16 mouse cellular contexts compared by ENCODE assay signal in genomic region chr2:30051992-30052761, GRCm38 (mm10). TPM values are rescaled to one million over a fixed set of nuclear protein-coding genes. Genes with fewer than 3 reads are reported as not detected.
A peak's percentile ranks its signal among the peaks of the same experiment; 100 is the strongest.
DNase-seq lines count a peak whose midpoint lies in the region; ATAC-seq and TF ChIP-seq lines count a peak whose summit lies in the region.
"Had no signal": no experiment of that assay in that cellular context is flagged by ENCODE, and none has a peak within 500 bp of the region (broad histone marks: within the 10 kb centered on the region; RNA-seq: fewer than 3 reads in every experiment).

No protein-coding gene starts in this region.

- H3K9ac ChIP-seq in intestine, postnatal 0 days (ENCODE audit: low read depth, low read length) = no peak overlapping the region
- H3K9ac ChIP-seq in intestine, embryonic 16.5 days (ENCODE audit: low read depth, low read length) = no peak overlapping the region
- H3K9ac ChIP-seq in CH12.LX (ENCODE audit: insufficient read depth, low read depth) = no peak overlapping the region
- no peak overlapping the region for H3K9ac ChIP-seq in kidney, embryonic 16.5 days (replicated peaks; ENCODE audit: low read length)
- H3K9ac ChIP-seq: hindbrain, embryonic 12.5 days had no signal

- peak; percentile 66 for TF ChIP-seq CTCF in intestine, postnatal 0 days (IDR thresholded peaks at IDR 0.05; ENCODE audit: low read depth)
- TF ChIP-seq CTCF in CH12.LX (conservative IDR thresholded peaks at IDR 0.05 in 1 of 2, IDR thresholded peaks at IDR 0.05 in 1 of 2; ENCODE audit: low read depth in 2 of 2, low read length in 2 of 2) = peak; percentile 64 to 83

- ATAC-seq in intestine, postnatal 0 days = no peak
- no peak for ATAC-seq in intestine, embryonic 16.5 days
- ATAC-seq in kidney, embryonic 16.5 days (ENCODE audit: low FRiP score, low TSS enrichment) = no peak
- ATAC-seq: midbrain, embryonic 16.5 days had no signal

- TF ChIP-seq EP300 in CH12.LX (IDR thresholded peaks at IDR 0.05; ENCODE audit: low read length) = no peak

- in situ Hi-C loops in CH12.LX (cut with MboI; ENCODE audit: low pct_ligation_motif_present, low pct_unique_long_range_greater_than_20kb, low sequenced_read_pairs) = no loop called here

- no peaks in the 10 kb centered on the region for H3K9me3 ChIP-seq in intestine, postnatal 0 days (ENCODE audit: control insufficient read depth)
- H3K9me3 ChIP-seq in intestine, embryonic 16.5 days (ENCODE audit: control insufficient read depth, low read length) = no peaks in the 10 kb centered on the region
- no peaks in the 10 kb centered on the region for H3K9me3 ChIP-seq in CH12.LX (replicated peaks; ENCODE audit: low read length)
- H3K9me3 ChIP-seq in kidney, embryonic 16.5 days (ENCODE audit: low read length) = no peaks in the 10 kb centered on the region
- H3K9me3 ChIP-seq: hindbrain, embryonic 12.5 days had no signal

- H3K27me3 ChIP-seq in intestine, postnatal 0 days (replicated peaks; ENCODE audit: control insufficient read depth, insufficient read depth, low read length) = no peaks in the 10 kb centered on the region
- H3K27me3 ChIP-seq in intestine, embryonic 16.5 days (replicated peaks; ENCODE audit: control insufficient read depth, insufficient read depth, low read length) = no peaks in the 10 kb centered on the region; the same call in 1 of the 2 replicates
- no peaks in the 10 kb centered on the region for H3K27me3 ChIP-seq in CH12.LX (replicated peaks)
- no peaks in the 10 kb centered on the region for H3K27me3 ChIP-seq in kidney, embryonic 16.5 days (ENCODE audit: insufficient read depth, low read length)

- H3K4me1 ChIP-seq in intestine, postnatal 0 days (replicated peaks; ENCODE audit: control insufficient read depth, insufficient read depth, low read length) = no peaks in the 10 kb centered on the region
- H3K4me1 ChIP-seq in intestine, embryonic 16.5 days (ENCODE audit: control insufficient read depth, insufficient read depth, low read length) = no peaks in the 10 kb centered on the region; the same call in 1 of the 2 replicates
- peaks cover 7 to 23% of the 10 kb centered on the region in 2 experiments for H3K4me1 ChIP-seq in CH12.LX (ENCODE audit: control insufficient read depth in 1 of 2, insufficient read depth in 2 of 2)
- H3K4me1 ChIP-seq in kidney, embryonic 16.5 days (ENCODE audit: insufficient read depth, low read length) = 0 out of 2 replicates have a peak, but pooled peaks cover 5% of the 10 kb centered on the region

- dilution Hi-C loops in CH12.LX (cut with MboI; ENCODE audit: extremely low pct_ligation_motif_present, extremely low pct_unique_long_range_greater_than_20kb, low sequenced_read_pairs) = no loop called here

- H3K79me2 ChIP-seq in CH12.LX (replicated peaks; ENCODE audit: control insufficient read depth, extremely low read depth, insufficient read depth, poor library complexity, severe bottlenecking) = no peaks in the 10 kb centered on the region

- H3K4me3 ChIP-seq in intestine, postnatal 0 days (ENCODE audit: low read depth, low read length) = no peak overlapping the region
- no peak overlapping the region for H3K4me3 ChIP-seq in intestine, embryonic 16.5 days (ENCODE audit: low read length)
- H3K4me3 ChIP-seq in CH12.LX (replicated peaks in 1 of 3; ENCODE audit: low read depth in 2 of 3, low read length in 2 of 3, poor library complexity in 1 of 3) = no peak overlapping the region
- H3K4me3 ChIP-seq in kidney, embryonic 16.5 days (ENCODE audit: low read length) = no peak overlapping the region
- H3K4me3 ChIP-seq: hindbrain, embryonic 12.5 days had no signal

- 39% methylated on average over 6 of the region's 6 CpGs for WGBS in intestine, postnatal 0 days
- 44% methylated on average over 6 of the region's 6 CpGs for WGBS in intestine, embryonic 16.5 days
- 37% methylated on average over 6 of the region's 6 CpGs for WGBS in kidney, embryonic 16.5 days

- H3K4me2 ChIP-seq in intestine, postnatal 0 days (replicated peaks; ENCODE audit: low read depth) = no peak overlapping the region
- no peak overlapping the region for H3K4me2 ChIP-seq in intestine, embryonic 16.5 days (ENCODE audit: low read depth, low read length)
- H3K4me2 ChIP-seq in CH12.LX (ENCODE audit: insufficient read depth, low read depth, poor library complexity, severe bottlenecking) = no peak overlapping the region
- no peak overlapping the region for H3K4me2 ChIP-seq in kidney, embryonic 16.5 days (replicated peaks; ENCODE audit: low read depth, low read length)
- H3K4me2 ChIP-seq: hindbrain, embryonic 12.5 days had no signal

- TF ChIP-seq POLR2A in CH12.LX (IDR thresholded peaks at IDR 0.05; ENCODE audit: low read depth, low read length) = no peak

- no peaks in the 10 kb centered on the region for H3K36me3 ChIP-seq in intestine, postnatal 0 days (ENCODE audit: control insufficient read depth, insufficient read depth)
- H3K36me3 ChIP-seq in intestine, embryonic 16.5 days (ENCODE audit: control insufficient read depth, insufficient read depth, low read length) = no peaks in the 10 kb centered on the region
- H3K36me3 ChIP-seq in CH12.LX (replicated peaks in 1 of 2; ENCODE audit: control insufficient read depth in 1 of 2, insufficient read depth in 1 of 2, low read length in 1 of 2) = peaks cover 0 to 3% of the 10 kb centered on the region in 2 experiments
- no peaks in the 10 kb centered on the region for H3K36me3 ChIP-seq in kidney, embryonic 16.5 days (ENCODE audit: insufficient read depth, low read length)
- H3K36me3 ChIP-seq: hindbrain, embryonic 12.5 days had no signal

- H3K27ac ChIP-seq in intestine, postnatal 0 days (ENCODE audit: low read depth, low read length) = no peak overlapping the region
- no peak overlapping the region for H3K27ac ChIP-seq in intestine, embryonic 16.5 days (ENCODE audit: low read length)
- no peak overlapping the region for H3K27ac ChIP-seq in CH12.LX (ENCODE audit: insufficient read depth, low read depth)
- no peak overlapping the region for H3K27ac ChIP-seq in kidney, embryonic 16.5 days (ENCODE audit: low read length)
- H3K27ac ChIP-seq: hindbrain, embryonic 12.5 days had no signal

- no peak; the same call in none of the 2 replicates for TF ChIP-seq RAD21 in CH12.LX (IDR thresholded peaks at IDR 0.05; ENCODE audit: low read depth, low read length)

- peak; percentile 56 for DNase-seq in 3134 (ENCODE audit: extremely low read depth, insufficient read length, low spot score)
- DNase-seq in CH12.LX (ENCODE audit: extremely low read depth) = no peak
- DNase-seq in induced T-regulatory cell, adult 2 months (ENCODE audit: low read depth) = peak; percentile 66
- DNase-seq in frontal cortex, postnatal 25 days (ENCODE audit: low spot score in 2 of 2) = no peak
- DNase-seq in kidney, adult 9 months = no peak
- DNase-seq: adrenal gland, postnatal 14 days; cerebellum, adult 18-20 months; kidney, postnatal 25 days; lung, adult 2 months; spleen, adult 18-20 months; thymus, adult 2 months had no signal

TF ChIP-seq in CH12.LX, 34 proteins besides CTCF, POLR2A, EP300 and RAD21 (continues in another document):
- TF ChIP-seq SMC3 (IDR thresholded peaks at IDR 0.05; ENCODE audit: low read depth, low read length) = no peak
- no peak for TF ChIP-seq NELFE (IDR thresholded peaks at IDR 0.05; ENCODE audit: low read depth, low read length)
- no peak for TF ChIP-seq RCOR1 (conservative IDR thresholded peaks at IDR 0.05; ENCODE audit: low read depth, low read length)
- no peak for TF ChIP-seq TBP (conservative IDR thresholded peaks at IDR 0.05; ENCODE audit: low read depth, low read length)
- no peak for TF ChIP-seq ZMIZ1 (IDR thresholded peaks at IDR 0.05; ENCODE audit: low read depth, low read length)
- no peak for TF ChIP-seq BHLHE40 (IDR thresholded peaks at IDR 0.05; ENCODE audit: low read depth, low read length)
- TF ChIP-seq MXI1 (IDR thresholded peaks at IDR 0.05; ENCODE audit: low read depth, low read length) = no peak
- no peak for TF ChIP-seq GABPA (IDR thresholded peaks at IDR 0.05; ENCODE audit: insufficient replicate concordance, low read depth, low read length)
- TF ChIP-seq CHD2 (IDR thresholded peaks at IDR 0.05; ENCODE audit: low read length) = no peak
- no peak for TF ChIP-seq PAX5 (IDR thresholded peaks at IDR 0.05; ENCODE audit: low read length)
- no peak for TF ChIP-seq NRF1 (IDR thresholded peaks at IDR 0.05; ENCODE audit: low read depth, low read length)
- TF ChIP-seq MAZ (IDR thresholded peaks at IDR 0.05; ENCODE audit: low read depth, low read length) = no peak

RNA-seq across cellular contexts. Expression of gene Wdr34, which starts 3.5 kb away (rescaled TPM):
- 4.9 and 5.9 TPM in 2 replicates for polyA plus RNA-seq in intestine, postnatal 0 days (2015; fragmentation: Nextera tagmentation; extraction: Ambion mirVana)
- 19.7 and 21.9 TPM in 2 replicates for polyA plus RNA-seq in intestine, embryonic 16.5 days (2015; fragmentation: Nextera tagmentation; extraction: Ambion mirVana)
- total RNA-seq in CH12.LX (2012; rRNA removed) (23.2 and 26.5 TPM in 2 replicates), CH12.LX (2014; rRNA removed) (21.4 and 24.7 TPM in 2 replicates)
- polyA plus RNA-seq in CH12.LX (2012; ENCODE audit: insufficient read length, low read depth) = 28.0 and 28.6 TPM in 2 replicates
- 42.5 and 44.1 TPM in 2 replicates for polyA plus RNA-seq in kidney, embryonic 16.5 days (2015; fragmentation: Nextera tagmentation; extraction: Ambion mirVana)

RNA-seq across cellular contexts. Expression of gene Set, which starts 5.0 kb away (rescaled TPM):
- 174 and 180 TPM in 2 replicates for polyA plus RNA-seq in intestine, postnatal 0 days (2015; fragmentation: Nextera tagmentation; extraction: Ambion mirVana)
- polyA plus RNA-seq in intestine, embryonic 16.5 days (2015; fragmentation: Nextera tagmentation; extraction: Ambion mirVana) = 329 and 361 TPM in 2 replicates
- total RNA-seq in CH12.LX (2012; rRNA removed) (515 and 844 TPM in 2 replicates), CH12.LX (2014; rRNA removed) (1,049 and 1,142 TPM in 2 replicates)
- 902 and 991 TPM in 2 replicates for polyA plus RNA-seq in CH12.LX (2012; ENCODE audit: insufficient read length, low read depth)
- polyA plus RNA-seq in kidney, embryonic 16.5 days (2015; fragmentation: Nextera tagmentation; extraction: Ambion mirVana) = 430 and 458 TPM in 2 replicates

RNA-seq across cellular contexts. Expression of gene Pkn3, which starts 25.3 kb away (rescaled TPM):
- 2.8 and 3.4 TPM in 2 replicates for polyA plus RNA-seq in intestine, postnatal 0 days (2015; fragmentation: Nextera tagmentation; extraction: Ambion mirVana)
- polyA plus RNA-seq in intestine, embryonic 16.5 days (2015; fragmentation: Nextera tagmentation; extraction: Ambion mirVana) = 10.4 and 10.8 TPM in 2 replicates
- total RNA-seq in CH12.LX (2012; rRNA removed) (5.2 and 8.3 TPM in 2 replicates), CH12.LX (2014; rRNA removed) (4.7 and 5.0 TPM in 2 replicates)
- polyA plus RNA-seq in CH12.LX (2012; ENCODE audit: insufficient read length, low read depth) = 6.7 and 7.1 TPM in 2 replicates
- polyA plus RNA-seq in kidney, embryonic 16.5 days (2015; fragmentation: Nextera tagmentation; extraction: Ambion mirVana) = 13.5 and 15.9 TPM in 2 replicates

RNA-seq across cellular contexts. Expression of gene Zdhhc12, which starts 41.3 kb away (rescaled TPM):
- polyA plus RNA-seq in intestine, postnatal 0 days (2015; fragmentation: Nextera tagmentation; extraction: Ambion mirVana) = 90.9 and 91.3 TPM in 2 replicates
- polyA plus RNA-seq in intestine, embryonic 16.5 days (2015; fragmentation: Nextera tagmentation; extraction: Ambion mirVana) = 79.0 and 86.2 TPM in 2 replicates
- total RNA-seq in CH12.LX (2012; rRNA removed) (33.7 and 36.5 TPM in 2 replicates), CH12.LX (2014; rRNA removed) (15.3 and 15.6 TPM in 2 replicates)
- polyA plus RNA-seq in CH12.LX (2012; ENCODE audit: insufficient read length, low read depth) = 34.7 and 42.8 TPM in 2 replicates
- polyA plus RNA-seq in kidney, embryonic 16.5 days (2015; fragmentation: Nextera tagmentation; extraction: Ambion mirVana) = 41.6 and 42.6 TPM in 2 replicates

Comparison
In these comparisons a context has a peak if more than half of its experiments do, and no peak if none do; other contexts are left out.
1. DNase-seq: peak in 3134 (single experiment) and induced T-regulatory cell, adult 2 months (single experiment); none in CH12.LX (single experiment), frontal cortex, postnatal 25 days (0 of 2) and kidney, adult 9 months (single experiment).